Mouse (Mus musculus) adrenal gland, postnatal 36 days (tissue): ENCODE results near the gene Map3k13. TPM values are rescaled to one million over a fixed set of nuclear protein-coding genes. Genes with fewer than 3 reads are reported as not detected.
"Not testable (repeated sequence)": the region's sequence is repeated elsewhere in the genome, so short reads cannot be mapped to it uniquely, and the experiment has no call there.

Experiments used
- DNase-seq, 2 experiments: peaks; one replicate each; pipeline ENCODE4 v3.0.0; 2021; ENCODE audit warnings: mixed read lengths in 1 of 2
- total RNA-seq, 2 experiments: library from RNA; stranded (reverse); gene quantifications; 2 replicates each; pipeline ENCODE4 v1.2.3; 2021

The Map3k13 gene
- total RNA-seq, 2 experiments from 2014 or later: 0.82 to 1.1 TPM

DNA sequence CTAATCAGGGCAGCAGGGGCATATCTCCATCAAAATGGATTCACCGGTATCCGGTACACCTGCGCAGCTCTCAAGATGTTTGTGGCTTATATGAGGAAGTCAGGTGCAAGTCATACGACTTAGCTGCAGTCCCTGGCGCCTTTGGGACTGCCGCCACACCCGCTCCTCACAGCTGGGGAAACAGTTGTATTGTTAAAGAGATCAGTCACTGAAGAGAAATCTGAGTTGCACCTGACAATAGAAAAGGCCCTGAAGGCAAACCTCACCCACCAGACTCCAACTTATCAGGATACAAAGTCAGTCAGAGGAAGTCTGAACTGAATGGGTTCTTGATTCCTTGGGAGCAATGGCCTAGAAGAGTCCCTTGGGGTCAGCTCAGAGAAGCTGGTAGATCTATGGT is 13.6 kb downstream of the Map3k13 start:
- DNase-seq: not testable (repeated sequence)

DNA sequence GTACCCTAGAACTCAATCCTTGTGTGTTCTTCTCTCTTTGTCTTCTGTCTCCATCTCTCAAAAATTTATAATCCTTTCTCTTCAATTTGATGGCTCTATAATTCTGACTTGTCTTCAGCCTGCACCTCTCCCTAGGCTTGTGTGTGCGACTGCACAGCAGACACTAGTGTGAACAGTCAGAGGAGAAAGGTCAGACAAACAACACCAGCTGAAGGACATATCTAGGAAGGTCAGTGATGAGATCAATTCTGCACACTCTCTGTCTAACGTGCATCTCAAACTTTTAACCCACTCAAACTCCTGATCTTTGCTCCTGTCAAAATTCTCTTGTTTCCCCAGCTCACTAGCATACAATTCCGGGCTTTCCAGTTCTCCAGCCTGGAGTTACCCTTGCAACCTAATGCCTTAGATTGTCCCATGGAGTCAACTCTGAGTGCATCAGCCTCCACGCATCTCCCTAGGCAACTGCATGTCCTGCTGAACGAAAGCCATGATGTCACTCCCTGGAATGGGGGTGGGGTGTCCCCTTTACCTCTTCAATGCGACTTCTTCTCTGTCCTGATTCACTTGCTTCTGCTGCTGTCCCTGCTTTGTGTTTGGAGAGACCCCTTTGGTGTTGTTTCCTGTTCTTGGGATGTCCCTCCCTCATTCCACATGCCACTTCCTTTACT is 19.2 kb downstream of the Map3k13 start:
- no peak for DNase-seq

DNA sequence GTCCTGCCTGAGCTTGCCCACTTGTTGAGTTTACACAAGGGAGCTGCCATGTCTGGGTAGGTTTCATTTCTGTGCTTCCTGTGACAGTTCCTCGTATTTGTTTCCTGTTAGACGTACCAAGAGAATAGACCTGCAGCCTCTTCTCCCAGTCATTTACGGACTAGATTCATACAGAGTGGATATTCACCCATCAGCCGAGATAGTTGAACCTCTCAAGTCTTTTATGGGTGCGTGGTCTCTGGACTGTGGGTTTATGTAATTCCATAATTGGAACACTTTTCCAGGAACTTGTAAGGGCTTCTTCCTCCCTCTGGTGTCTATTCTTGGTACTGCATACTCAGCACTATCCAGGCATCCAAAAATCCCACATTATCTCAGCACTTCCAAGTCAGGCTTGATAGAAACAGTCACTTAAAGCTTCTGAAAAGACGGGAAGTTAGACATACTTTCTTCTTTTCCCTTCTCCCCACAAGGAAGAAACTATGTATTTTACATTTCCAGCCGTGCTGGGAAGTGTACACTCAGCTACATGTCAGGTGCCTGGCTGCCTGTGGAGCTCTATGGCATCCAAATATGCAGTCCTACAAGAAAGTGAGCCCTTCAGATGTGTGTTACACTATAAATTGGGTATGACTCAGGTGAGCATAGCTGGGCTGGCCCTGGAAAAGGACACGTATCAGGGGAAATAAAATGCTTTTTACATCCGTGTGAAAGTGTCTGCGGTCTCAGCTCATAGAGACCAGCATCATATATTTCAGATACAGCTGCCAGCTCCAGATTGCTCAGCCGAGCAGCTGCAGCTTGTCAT is 20.9 kb downstream of the Map3k13 start:
- peak in 1 of 2 experiments; percentile 53 for DNase-seq

DNA sequence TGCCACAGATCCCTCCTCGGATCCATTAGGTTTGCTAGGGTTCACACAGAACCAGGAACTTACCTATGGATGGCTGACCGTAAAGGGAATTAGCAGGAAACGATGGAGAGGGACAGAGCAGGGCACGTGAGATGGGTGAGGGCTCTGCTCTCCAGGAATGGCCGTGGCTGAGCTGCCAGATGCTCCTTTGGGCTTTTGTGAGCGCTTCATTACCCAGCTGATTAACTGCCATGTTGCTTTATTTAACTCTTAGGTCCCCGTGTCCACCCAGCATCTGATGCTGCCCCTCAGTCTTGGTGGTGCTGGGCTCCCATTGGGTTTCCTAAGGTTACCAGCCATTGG is 21.5 kb downstream of the Map3k13 start:
- DNase-seq: no peak

DNA sequence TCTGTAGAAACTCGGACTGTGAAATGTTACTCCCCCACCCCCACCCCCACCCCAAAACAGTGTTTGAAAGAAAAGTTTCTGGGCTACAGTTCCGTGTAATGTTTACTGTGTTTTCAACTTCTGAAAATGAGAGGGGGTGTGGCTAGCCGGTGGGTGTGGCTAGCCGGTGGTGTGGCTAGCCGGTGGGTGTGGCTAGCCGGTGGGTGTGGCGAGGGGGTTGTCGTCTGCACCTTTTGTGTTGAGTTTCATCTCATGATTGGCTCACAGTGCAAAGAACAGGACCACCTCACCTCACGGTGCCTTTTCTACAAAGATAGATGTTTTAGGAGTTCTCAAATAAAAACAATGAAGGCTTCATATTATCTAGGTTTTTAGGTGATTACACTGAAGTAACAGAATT is 24.0 kb downstream of the Map3k13 start:
- DNase-seq: peak; percentile 67 to 86

DNA sequence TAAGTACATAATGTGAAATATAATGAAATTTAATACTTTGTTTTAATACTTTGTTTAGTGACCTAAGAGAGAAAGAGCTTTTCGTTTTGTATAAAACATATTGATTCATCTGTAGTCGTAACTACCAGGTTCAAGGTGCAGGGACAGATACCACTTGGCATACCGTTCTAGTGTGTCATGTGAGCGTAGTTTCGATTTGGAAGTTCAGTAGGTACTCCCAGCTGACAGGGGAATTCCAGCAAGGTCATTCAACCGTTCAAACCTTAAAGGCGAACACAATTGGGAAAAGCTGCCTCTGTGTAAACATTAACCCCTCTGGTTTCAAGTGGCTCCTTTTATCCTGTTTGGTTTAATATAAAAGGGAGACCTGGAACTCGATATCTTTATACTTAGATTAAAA is 24.5 kb downstream of the Map3k13 start:
- peak; percentile 30 to 47 for DNase-seq

DNA sequence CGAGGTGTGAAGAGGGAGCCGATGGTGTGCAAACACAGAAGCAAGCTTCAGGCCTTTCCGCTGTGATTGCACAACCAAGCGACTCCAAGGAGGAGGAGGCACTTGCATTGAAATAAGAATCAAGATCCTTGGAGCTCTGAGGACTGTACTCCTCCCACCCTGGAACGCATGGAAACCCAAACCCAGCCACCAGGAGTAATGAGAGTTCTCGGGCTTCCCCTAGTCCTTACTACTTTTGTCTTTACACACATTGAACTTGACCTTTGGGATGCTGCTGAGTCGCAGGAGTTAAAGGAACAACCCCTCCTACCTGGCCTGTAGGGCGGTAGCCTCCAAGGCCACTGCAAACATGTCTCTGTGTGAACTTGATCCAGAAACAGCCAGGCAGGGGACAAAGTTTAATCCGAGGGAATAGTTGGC is 31.5 kb downstream of the Map3k13 start:
- DNase-seq: peak in 1 of 2 experiments; percentile 15

DNA sequence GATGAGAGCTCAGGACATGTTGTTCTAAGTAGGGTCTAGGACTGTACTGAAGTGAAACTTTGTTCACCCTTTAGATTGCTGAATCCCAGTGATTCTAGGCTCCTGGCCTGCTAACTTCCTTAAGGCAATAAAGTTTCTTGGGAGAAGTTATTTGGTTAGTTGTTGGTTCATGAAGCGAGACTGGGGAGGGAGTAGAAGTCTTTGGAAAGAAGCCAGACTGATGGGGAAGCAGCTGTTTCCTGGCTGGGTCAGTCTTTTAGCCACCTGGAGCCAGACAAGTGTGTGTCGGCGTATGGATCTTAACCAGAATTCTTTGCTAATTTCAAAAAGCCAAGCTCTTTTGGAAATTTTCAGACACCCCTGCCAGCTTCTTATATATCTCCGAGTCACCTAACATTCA is 33.0 kb downstream of the Map3k13 start:
- DNase-seq: no peak

DNA sequence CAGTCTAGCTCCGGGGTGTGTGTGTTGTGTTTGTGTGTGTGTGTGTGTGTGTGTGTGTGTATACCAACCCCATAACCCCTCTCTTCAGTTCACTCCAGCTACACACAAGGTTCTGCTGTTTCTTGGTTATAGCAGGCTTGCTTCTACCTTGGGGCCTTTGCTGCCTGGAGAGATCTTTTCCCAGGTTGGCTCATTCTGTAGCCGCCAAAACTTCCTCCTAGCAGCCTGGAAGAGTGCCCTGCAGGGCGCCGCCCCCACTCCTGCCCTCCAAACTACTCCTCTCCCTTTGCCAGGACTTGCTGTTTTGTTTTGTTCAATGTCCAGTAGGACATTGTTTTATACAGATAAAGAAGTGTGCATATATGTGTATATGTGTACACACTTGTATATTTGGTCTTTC is 33.4 kb downstream of the Map3k13 start:
- DNase-seq: no peak

DNA sequence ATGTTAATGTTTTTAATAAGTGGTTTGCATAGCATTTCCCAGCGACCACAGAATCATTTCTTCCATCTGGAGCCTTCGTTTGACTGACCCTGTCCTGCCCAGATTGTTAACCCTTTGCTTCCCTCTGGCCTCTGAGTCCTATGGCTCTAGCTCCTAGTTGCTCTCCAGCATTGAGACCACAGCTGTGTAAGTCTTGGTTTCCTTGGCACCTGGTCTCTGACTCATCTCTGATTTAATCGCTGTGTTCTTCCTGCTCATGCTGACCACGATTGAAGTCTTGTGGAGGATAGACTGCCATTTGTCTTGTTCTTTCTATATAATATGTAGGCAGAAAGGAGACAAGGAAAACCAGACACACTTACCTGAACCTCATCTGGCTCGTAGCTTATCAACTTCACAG is 35.6 kb downstream of the Map3k13 start:
- no peak for DNase-seq

DNA sequence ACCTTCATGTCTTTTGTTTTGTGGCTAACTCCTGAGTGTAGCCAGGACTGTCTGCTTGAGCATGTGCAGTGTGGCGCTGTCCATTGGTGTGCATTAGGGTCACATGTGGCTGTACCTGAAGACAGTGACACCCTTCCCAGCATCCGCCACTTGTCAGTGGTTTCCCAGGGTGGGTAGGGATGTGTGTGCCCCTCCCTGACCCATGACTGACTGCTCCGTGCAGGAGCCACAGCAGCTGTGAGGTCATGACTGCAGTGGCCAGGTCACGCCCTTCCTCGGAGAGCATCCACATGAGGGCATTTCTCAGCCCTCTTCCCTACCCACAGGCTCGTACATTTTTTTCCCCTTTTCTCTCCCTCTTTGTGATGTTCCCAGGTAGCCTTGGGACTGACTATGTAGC is 36.6 kb downstream of the Map3k13 start:
- no peak for DNase-seq

DNA sequence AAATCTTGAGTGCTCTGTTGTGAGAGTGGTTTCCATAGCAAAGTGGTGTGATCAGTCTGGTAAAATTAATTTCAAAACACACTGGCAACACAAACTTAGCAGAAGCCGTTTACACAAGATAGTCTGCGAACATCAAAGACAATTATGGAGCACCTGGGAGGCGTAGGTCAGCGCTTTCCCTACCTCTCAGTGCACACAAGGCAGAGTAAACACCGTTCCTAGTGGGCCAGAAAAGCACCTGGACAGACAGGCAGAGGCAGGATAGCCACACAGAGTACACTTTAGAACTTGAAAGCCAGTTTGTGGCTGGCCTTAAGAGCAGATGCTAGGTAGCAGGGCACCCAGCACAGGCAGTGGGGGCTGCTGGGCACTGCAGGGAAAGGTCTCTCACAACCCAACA is 37.6 kb downstream of the Map3k13 start:
- DNase-seq: no peak

DNA sequence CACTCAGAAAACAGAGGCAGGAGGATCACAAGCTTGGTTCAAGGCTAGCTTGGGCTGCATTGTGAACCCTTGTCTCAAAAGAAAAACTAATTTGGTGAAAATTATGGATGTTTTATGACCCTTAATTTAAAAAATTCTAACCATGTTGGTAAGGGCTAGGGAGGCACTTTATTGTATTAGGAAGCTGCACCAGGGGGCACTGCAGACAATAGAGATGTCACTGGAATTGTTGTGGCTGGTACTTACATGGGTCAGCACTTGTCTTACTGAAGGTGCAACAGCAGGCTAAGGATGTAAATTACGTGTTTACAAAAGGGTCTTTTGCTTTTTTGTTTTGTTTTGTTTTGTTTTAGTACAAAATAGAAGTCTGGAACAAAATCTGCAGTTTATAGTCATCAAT is 39.3 kb downstream of the Map3k13 start:
- no peak for DNase-seq

DNA sequence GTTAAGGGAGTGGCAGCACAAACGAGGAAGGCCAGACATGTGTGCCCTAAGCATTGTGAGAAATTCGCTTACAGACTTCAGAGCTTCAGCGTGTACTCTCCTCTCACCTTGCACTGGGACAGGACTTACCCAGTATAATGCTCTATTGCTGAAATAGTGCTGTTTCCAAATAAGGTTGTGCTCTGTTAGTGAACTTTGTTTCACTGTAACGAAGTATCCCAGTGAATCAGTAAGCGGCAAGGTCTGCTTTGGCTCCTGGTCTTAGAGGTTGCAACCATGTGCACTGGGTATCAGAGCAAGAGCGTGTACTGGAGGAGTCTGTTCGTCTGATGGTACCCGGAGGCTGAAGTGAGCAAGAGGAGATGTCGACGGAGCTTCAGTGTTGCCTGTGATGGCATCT is 39.8 kb downstream of the Map3k13 start:
- DNase-seq: no peak

DNA sequence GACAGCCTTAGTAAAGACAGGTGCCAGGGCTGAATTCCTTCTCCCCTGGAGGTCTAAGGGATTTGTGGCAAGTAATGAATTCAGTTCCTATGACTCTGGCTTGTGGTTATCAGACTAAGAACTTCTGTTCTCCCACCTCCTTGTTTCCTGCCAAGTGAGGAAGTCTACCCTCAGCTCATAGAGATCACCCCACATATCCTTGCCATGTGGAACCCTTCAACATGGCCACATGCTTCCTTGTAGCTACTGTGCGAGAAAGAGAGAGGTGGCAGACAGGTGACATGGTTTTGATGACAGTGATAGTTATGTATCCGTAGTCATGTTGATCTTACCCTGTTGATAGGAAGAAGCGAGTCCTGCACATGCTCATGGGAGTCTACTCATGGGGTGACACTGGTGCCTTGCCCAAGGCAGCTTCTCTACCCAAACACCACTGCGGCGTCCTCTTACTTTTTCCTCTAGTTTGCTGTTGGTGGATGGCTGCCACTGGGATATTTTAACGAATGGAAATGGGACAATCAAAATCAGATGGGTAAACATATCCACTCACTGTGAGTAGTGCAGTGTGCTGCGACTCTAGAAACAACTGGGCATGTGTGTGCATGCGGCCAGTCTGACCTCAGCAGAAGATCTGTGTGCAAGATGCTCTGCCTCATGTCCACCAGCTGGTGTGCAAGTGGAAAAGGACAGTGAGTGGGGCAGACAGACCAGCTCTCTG is 40.9 kb downstream of the Map3k13 start:
- no peak for DNase-seq

DNA sequence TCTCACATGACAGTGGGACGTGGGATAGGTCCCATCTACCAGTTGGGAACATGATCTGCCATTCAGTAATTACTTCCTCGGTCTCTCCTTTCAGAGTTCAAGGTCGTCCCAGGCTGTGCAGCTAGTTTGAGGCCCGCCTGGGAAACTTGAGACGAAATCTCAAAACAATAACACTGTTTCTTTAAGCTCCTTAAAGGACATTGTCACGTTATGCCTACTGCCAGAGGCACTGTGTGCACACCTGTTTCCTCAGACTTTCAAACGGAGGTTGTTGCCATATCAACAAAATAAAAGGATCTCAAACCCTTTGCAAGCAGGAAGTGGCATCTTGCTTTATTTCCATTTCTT is 41.4 kb downstream of the Map3k13 start:
- DNase-seq: no peak

DNA sequence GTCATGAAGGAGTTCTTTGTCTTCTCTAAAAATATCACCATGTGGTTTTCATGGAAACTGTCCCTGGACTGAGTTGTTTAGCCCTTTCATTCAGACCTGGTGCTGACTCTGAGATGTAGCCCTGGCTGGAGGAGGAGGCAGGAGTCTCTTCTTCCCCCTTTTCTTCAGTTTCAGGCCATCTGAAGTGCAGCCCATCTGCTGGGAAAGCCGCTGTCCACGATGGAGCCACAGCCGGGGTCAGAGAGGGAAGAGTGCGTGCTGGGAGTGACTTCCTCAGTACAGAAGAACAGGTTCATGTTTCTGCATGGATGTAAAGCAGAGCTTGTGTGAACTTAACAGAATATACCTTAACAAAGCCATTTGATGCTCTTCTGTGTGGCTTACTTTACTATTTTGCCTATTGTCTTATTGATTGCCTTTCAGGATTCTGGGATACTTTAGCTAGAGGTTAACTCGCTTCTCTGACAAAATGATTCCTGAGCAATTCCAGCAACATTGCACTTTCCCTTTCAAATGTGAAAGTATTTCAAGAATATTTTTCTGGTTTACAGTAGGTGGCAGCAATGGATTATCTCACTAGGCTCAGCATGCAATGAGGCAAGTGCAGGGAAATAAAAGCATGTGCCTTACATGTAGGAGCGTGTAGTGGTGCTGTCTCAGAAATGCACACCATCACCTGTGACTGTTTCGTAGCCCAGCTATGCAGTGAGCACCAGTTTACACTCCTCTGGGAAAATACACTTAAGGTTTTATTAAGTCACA is 42.3 kb downstream of the Map3k13 start:
- DNase-seq: peak in 1 of 2 experiments; percentile 12

DNA sequence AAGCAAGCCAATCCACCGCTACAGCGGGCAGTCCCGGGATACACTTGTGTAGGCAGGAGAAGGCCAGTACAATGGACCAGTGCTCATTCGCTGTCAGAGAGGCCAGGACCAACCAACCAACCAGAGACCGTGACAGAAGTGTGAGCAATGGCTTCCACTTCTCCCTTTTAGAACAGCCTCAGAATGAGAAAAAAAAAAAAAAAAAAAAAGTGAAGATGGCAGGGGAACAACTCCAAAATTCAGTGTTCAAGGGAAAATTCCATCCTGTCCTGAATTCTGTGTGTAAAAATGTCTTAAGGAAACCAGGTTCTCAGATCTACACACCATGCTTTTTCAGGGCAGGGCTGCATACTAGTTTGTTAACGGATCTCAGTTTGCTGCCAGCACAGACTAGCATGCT is 43.5 kb downstream of the Map3k13 start:
- DNase-seq: no peak

DNA sequence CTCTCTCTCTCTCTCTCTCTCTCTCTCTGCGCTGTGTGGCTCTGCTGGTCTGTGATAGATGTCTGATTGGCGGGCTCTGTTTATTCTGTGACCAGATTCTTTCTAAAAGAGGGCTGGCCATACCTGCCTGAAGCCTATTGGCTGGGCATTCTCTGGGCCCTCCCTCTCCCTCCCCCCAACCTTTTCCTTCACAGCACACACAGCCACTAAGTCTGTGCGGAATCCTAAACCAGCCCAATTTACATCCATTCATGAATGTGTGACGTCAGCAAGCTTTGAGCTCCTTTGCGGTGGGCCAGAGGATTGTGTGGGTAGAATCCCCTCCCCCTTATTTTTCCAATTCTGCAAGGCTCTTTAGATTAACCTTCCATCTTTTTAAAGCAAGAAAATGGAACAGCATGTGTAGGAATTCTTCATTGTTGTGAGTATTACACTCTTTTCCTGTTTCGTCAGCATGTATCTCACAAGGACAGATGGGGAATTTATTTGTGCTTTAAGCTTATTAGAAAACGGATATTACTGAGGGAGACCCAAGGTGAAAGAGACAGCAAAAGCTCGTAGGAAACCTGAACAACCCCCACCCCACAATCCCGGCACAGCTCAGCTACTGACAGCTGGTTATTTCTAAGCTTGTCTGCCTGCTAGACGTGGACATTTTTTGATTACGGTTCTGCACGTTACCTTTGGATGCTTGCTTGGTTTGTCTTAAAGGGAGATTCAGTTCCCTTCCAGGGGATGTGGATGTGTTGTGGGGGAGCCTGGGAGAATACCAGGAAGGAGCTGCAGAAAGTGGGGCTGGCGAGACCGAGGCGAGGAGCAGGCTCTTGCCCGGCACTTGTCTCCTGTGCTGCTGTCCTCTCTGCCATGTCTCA is 51.9 kb downstream of the Map3k13 start:
- peak; percentile 70 for DNase-seq

DNA sequence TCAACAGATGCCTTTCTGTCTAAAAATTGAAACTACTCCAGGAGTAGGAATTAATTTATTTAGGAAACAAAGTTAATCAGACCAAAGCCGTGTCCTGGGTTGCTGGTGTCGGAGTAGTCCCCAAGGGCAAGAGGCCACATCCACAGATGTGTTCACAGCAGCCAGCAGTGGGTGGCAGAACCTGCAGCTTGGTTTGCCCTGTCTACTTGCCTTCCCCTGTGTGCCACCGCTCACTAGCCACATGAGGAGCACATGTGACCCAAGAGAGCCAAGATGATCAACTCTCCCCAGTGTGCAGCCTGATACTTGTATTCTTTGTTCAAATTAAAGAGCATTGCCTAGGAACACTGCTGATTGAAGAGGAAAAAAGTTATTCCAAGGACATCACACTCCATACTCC is 54.3 kb downstream of the Map3k13 start:
- DNase-seq: no peak

DNA sequence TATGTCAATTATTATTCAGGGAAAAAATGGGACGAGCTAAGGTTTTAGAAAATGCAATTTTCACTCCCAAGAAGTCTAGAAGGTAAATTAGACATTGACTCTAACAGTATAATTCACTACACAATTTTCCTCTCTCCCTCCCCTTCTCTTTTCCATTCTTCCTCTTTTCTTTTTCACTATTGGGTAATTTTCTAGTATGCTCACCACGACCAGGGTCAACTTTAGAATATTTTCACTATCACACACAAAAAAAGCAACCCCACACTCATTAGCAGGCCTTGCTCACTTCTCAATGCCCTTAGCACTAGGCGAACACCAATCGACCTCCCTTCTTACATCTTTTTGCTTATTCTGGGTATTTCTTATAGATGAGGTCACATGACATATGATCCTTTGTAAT is 54.7 kb downstream of the Map3k13 start:
- DNase-seq: no peak

DNA sequence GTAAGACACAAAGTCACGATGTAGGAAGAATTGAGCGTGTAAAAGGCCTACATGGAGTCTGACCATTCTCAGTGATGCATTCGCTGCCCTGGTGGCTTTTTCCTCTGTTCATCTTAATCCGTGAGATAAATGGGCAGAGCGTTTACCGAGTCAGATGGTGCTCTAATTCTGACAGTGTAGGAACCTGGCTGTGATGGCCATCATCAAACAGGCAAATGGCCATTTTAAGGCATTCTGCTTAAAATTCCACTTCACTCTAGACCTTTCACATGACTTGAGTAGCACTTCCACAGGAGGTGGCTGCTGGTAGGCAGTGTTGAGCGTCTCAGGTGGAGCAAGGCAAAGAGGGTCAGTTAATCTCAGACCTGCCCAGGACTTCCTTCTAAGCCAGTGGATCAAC is 58.2 kb downstream of the Map3k13 start:
- DNase-seq: no peak
